In genomic region chr11:19965664-19966063, GRCm38 (mm10) we compare ENCODE assay signal across 10 mouse cellular contexts. TPM values are rescaled to one million over a fixed set of nuclear protein-coding genes. Genes with fewer than 3 reads are reported as not detected.
DNase-seq lines count a peak whose midpoint lies in the region; ATAC-seq lines count a peak whose summit lies in the region.
"Had no signal": no experiment of that assay in that cellular context is flagged by ENCODE, and none has a peak within 500 bp of the region (broad histone marks: within the 10 kb centered on the region; RNA-seq: fewer than 3 reads in every experiment).

No protein-coding gene starts in this region.

- 0 out of 2 replicates have a peak overlapping the region, but pooled peaks have one; percentile 6 for H3K9ac ChIP-seq in embryonic facial prominence, embryonic 13.5 days
- no peak overlapping the region for H3K9ac ChIP-seq in liver, embryonic 16.5 days (ENCODE audit: low read depth, low read length)

- no peak overlapping the region for H3K4me3 ChIP-seq in embryonic facial prominence, embryonic 13.5 days
- no peak overlapping the region for H3K4me3 ChIP-seq in embryonic facial prominence, embryonic 10.5 days
- no peak overlapping the region for H3K4me3 ChIP-seq in liver, embryonic 16.5 days (ENCODE audit: low read depth, low read length)
- H3K4me3 ChIP-seq: limb, embryonic 10.5 days had no signal

- peaks cover 64% of the 10 kb centered on the region for H3K4me1 ChIP-seq in embryonic facial prominence, embryonic 13.5 days
- peaks cover 68% of the 10 kb centered on the region for H3K4me1 ChIP-seq in embryonic facial prominence, embryonic 10.5 days
- H3K4me1 ChIP-seq in liver, embryonic 16.5 days (ENCODE audit: control insufficient read depth, low read depth, low read length): peaks cover 44% of the 10 kb centered on the region

- H3K36me3 ChIP-seq in embryonic facial prominence, embryonic 13.5 days: no peaks in the 10 kb centered on the region
- peaks cover 18% of the 10 kb centered on the region for H3K36me3 ChIP-seq in embryonic facial prominence, embryonic 10.5 days (replicated peaks)
- no peaks in the 10 kb centered on the region for H3K36me3 ChIP-seq in liver, embryonic 16.5 days (ENCODE audit: control insufficient read depth, insufficient read depth)

- intact Hi-C loops in left cerebral cortex, postnatal 25 days (cut with DNase I): no loop called here

- ATAC-seq in embryonic facial prominence, embryonic 13.5 days (ENCODE audit: insufficient number of reproducible peaks, insufficient read depth, low FRiP score, low TSS enrichment, low read depth): no peak
- ATAC-seq in liver, embryonic 16.5 days (ENCODE audit: low read depth): no peak

- H3K9me3 ChIP-seq in embryonic facial prominence, embryonic 13.5 days: no peaks in the 10 kb centered on the region
- no peaks in the 10 kb centered on the region for H3K9me3 ChIP-seq in embryonic facial prominence, embryonic 10.5 days
- no peaks in the 10 kb centered on the region for H3K9me3 ChIP-seq in liver, embryonic 16.5 days (replicated peaks; ENCODE audit: control insufficient read depth, low read length)
- H3K9me3 ChIP-seq: limb, embryonic 10.5 days had no signal

- H3K27me3 ChIP-seq in embryonic facial prominence, embryonic 13.5 days: no peaks in the 10 kb centered on the region
- no peaks in the 10 kb centered on the region for H3K27me3 ChIP-seq in embryonic facial prominence, embryonic 10.5 days (replicated peaks; ENCODE audit: low read depth, poor library complexity, severe bottlenecking)
- H3K27me3 ChIP-seq in liver, embryonic 16.5 days (ENCODE audit: control insufficient read depth, insufficient read depth, low read depth, low read length): no peaks in the 10 kb centered on the region

- no peak for DNase-seq in embryonic facial prominence, embryonic 10.5 days (ENCODE audit: low spot score)
- peak; percentile 28 for DNase-seq in kidney, adult 18-20 months
- no peak for DNase-seq in kidney, postnatal 14 days
- peak; percentile 28 for DNase-seq in T-cell, adult 2 months (ENCODE audit: low spot score)
- DNase-seq in cerebellum, adult 18-20 months: no peak
- DNase-seq in left cerebral cortex, postnatal 25 days (ENCODE audit: low spot score in 2 of 2): no peak

- no peak overlapping the region for H3K27ac ChIP-seq in embryonic facial prominence, embryonic 13.5 days
- H3K27ac ChIP-seq in embryonic facial prominence, embryonic 10.5 days (replicated peaks): no peak overlapping the region
- H3K27ac ChIP-seq in liver, embryonic 16.5 days (ENCODE audit: low read length): peak overlapping the region; percentile 65
- H3K27ac ChIP-seq: limb, embryonic 10.5 days; macrophage had no signal

- WGBS in embryonic facial prominence, embryonic 13.5 days: 82% methylated on average over 4 of the region's 4 CpGs
- 87% methylated on average over 4 of the region's 4 CpGs for WGBS in embryonic facial prominence, embryonic 10.5 days
- 50% methylated on average over 4 of the region's 4 CpGs for WGBS in liver, embryonic 16.5 days (ENCODE audit: insufficient replicate concordance)

- H3K4me2 ChIP-seq in embryonic facial prominence, embryonic 13.5 days: no peak overlapping the region
- no peak overlapping the region for H3K4me2 ChIP-seq in liver, embryonic 16.5 days (ENCODE audit: low read depth, low read length)

RNA-seq across cellular contexts. Expression of gene Spred2, which starts 41.5 kb away (rescaled TPM):
- polyA plus RNA-seq in embryonic facial prominence, embryonic 13.5 days (2015; fragmentation: Nextera tagmentation; extraction: Ambion mirVana): 10.2 and 10.5 TPM in 2 replicates
- polyA plus RNA-seq in embryonic facial prominence, embryonic 10.5 days (2016; fragmentation: Nextera tagmentation; extraction: Ambion mirVana): 8.3 and 8.6 TPM in 2 replicates
- 0.98 and 1.3 TPM in 2 replicates for polyA plus RNA-seq in liver, embryonic 16.5 days (2015; fragmentation: Nextera tagmentation; extraction: Ambion mirVana)
- 100 to 1,000 TPM in 1 of 2 experiments, 10 to 100 TPM in 1; 83.7 to 110 TPM for total RNA-seq in left cerebral cortex, postnatal 25 days (2021)

Comparison
In these comparisons a context has a peak if more than half of its experiments do, and no peak if none do; other contexts are left out.
1. DNase-seq: peak in kidney, adult 18-20 months (single experiment) and T-cell, adult 2 months (single experiment); none in embryonic facial prominence, embryonic 10.5 days (single experiment), kidney, postnatal 14 days (single experiment), cerebellum, adult 18-20 months (0 of 2) and left cerebral cortex, postnatal 25 days (0 of 2).